Mouse (Mus musculus): ENCODE results near the gene Phf21a. TPM values are rescaled to one million over a fixed set of nuclear protein-coding genes. Genes with fewer than 3 reads are reported as not detected.

The Phf21a gene
- polyA plus RNA-seq, 1 experiment from 2014 or later: 44.1 TPM

DNA sequence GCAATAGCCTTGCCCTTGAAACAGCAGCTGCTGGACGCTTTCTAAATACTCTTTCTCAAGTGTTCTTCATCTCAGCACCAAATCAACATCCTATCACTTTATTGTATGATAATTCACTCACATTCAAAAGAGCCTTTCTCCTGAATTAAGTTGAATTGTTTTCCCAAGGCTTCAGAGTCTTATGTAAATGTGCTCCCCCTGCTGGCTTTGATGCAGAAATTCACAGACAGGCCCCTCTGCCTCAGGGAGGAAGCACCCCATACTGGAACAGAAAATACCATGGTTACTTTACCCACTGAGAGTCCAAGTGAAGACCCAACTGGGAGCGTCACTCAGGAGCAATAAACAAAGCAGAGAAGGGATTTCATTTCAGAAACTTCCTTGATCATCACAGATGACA, 237.9 kb downstream of the Phf21a start:
- ATAC-seq (ENCODE audit: low FRiP score): no peak
- 0 out of 2 replicates have a peak overlapping the region, but pooled peaks have one; percentile 36 for H3K27ac ChIP-seq
- no peaks in the 10 kb centered on the region for H3K27me3 ChIP-seq
- peaks cover 75% of the 10 kb centered on the region for H3K36me3 ChIP-seq (replicated peaks)
- H3K4me3 ChIP-seq (replicated peaks): no peak overlapping the region
- H3K9me3 ChIP-seq: no peaks in the 10 kb centered on the region
- H3K4me1 ChIP-seq: no peaks in the 10 kb centered on the region
- no peak overlapping the region for H3K9ac ChIP-seq
- H3K4me2 ChIP-seq: no peak overlapping the region
- WGBS: 66% methylated on average over 2 of the region's 2 CpGs

DNA sequence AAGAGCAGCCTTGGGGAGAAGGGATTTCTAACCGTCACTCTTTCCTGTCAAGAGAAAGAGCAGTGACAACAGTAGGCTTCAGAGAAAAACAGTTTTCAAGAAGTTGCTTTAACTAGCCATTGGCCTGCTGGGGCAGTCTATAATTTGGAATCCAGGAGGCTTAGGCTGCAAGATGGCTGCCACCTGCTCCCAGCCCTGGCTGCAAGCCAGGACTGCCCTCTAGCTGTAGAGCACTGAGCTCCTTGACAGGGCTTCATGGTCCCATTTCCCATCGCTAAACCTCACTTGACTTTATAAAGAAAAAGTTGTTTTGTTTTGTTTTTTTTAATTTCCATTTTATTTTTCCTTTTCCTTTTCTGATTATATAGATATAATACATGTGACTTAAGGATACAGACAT, 238.5 kb downstream of the Phf21a start:
- Histone ChIP-seq H3K9me3 (no peaks in the 10 kb centered on the region), H3K9ac (no peak overlapping the region), H3K4me2 (no peak overlapping the region), H3K27ac (no peak overlapping the region), H3K36me3 (replicated peaks) (peaks cover 76% of the 10 kb centered on the region), H3K27me3 (no peaks in the 10 kb centered on the region), H3K4me3 (replicated peaks) (no peak overlapping the region), H3K4me1 (no peaks in the 10 kb centered on the region)
- WGBS: 78% methylated on average over 2 of the region's 2 CpGs
- ATAC-seq (ENCODE audit: low FRiP score): no peak

DNA sequence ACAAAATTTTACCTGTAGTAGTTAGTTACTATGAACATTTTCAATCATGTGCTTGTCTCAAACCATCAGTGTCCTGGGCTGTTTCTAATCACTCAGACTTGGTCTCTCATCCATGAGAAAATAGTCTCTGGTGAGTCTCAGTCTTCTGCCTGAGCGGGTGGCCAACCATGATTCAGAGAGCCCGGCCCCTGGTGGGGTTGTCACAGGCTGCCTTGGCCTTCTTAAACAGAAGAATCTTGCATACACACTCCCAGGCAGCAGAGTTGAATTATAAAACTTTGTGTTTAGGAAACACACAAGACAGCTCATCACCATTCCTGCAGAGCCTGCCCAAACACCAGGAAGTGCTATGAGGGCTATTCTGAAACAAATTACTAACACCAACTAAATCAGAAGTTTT, 239.0 kb downstream of the Phf21a start:
- Histone ChIP-seq H3K9me3 (no peaks in the 10 kb centered on the region), H3K4me2 (no peak overlapping the region), H3K4me1 (no peaks in the 10 kb centered on the region), H3K27me3 (no peaks in the 10 kb centered on the region), H3K4me3 (replicated peaks) (no peak overlapping the region), H3K9ac (no peak overlapping the region), H3K27ac (no peak overlapping the region), H3K36me3 (replicated peaks) (peaks cover 71% of the 10 kb centered on the region)
- ATAC-seq (ENCODE audit: low FRiP score): no peak
- 93% methylated on average over 2 of the region's 2 CpGs for WGBS

DNA sequence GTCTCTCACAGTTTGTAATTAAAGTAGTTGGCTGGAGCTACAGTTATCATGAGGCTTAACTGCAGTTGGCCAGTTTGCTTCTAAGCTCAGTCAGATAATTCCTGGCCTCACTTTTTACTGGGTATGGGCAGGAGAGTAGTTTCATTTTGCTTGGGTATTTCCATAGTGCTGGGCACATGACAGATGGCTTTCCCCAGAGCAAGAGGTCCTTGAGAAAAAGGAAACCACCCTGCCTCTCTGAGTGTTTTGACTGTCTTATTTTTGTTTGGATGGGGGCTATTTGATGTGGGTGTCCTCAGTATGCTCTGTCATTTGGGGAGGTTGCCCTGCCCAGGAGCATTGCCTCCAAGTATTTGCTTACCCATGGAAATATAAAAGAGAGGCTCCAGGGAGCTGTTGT, 249.5 kb downstream of the Phf21a start:
- Histone ChIP-seq H3K4me3 (replicated peaks) (no peak overlapping the region), H3K36me3 (replicated peaks) (peaks cover 40% of the 10 kb centered on the region), H3K4me1 (no peaks in the 10 kb centered on the region), H3K4me2 (no peak overlapping the region), H3K27ac (no peak overlapping the region), H3K9me3 (no peaks in the 10 kb centered on the region), H3K9ac (no peak overlapping the region), H3K27me3 (no peaks in the 10 kb centered on the region)
- ATAC-seq (ENCODE audit: low FRiP score): no peak

- WGBS: 91% methylated on average over 2 of the region's 2 CpGs
- Histone ChIP-seq H3K9me3 (no peaks in the 10 kb centered on the region), H3K27me3 (no peaks in the 10 kb centered on the region), H3K36me3 (replicated peaks) (peaks cover 73% of the 10 kb centered on the region), H3K4me1 (no peaks in the 10 kb centered on the region), H3K4me2 (no peak overlapping the region), H3K27ac (no peak overlapping the region), H3K9ac (no peak overlapping the region), H3K4me3 (replicated peaks) (no peak overlapping the region)
- no peak for ATAC-seq (ENCODE audit: low FRiP score)
Observed at GRCm38 (mm10) chr2:92347191-92347590, 254.3 kb downstream of the Phf21a start.

DNA sequence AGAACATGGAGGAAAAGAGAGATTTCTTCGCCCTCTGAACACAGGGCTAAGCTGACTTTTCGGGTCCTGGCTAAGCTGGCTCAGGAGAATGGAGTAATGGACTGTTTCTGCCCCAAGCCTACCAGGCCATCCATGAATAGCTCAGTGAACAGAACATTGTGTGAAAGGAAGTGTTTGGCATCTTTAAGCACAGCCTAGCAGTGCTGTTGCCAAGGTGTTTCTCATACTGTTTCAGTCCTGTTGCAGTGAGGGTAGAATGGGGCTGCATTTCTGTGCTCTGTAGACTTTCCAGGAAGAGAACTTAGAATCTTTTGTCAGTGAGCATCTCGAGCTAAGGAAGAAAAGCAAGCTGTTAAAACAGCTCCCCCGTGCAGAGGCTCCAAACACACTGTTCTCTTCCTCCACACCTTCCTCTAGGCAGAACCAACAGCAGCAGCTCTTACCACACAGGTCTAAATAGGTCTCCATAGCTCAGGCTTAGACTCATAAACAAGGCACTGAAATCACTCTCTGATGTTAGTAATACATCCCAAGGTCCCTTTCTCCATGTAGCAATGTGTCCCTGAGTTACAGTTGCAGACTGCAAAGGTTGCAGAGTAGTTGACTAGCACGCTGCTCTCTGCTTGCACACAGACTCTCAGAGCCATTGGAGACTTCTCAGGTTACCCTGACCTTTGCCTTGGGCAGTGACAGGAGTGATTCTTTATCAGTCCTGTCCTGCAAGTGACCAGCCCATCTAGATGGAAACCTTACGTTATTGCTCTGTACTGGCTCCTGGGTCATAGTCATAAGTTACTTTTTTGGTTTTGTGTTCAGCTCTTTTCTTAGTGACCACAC, 256.9 kb downstream of the Phf21a start:
- H3K9ac ChIP-seq: no peak overlapping the region
- H3K4me3 ChIP-seq (replicated peaks): no peak overlapping the region
- peaks cover 78% of the 10 kb centered on the region for H3K36me3 ChIP-seq (replicated peaks)
- WGBS: 76% methylated on average over 6 of the region's 6 CpGs
- H3K4me1 ChIP-seq: peaks cover 7% of the 10 kb centered on the region; the same call in 1 of the 2 replicates
- ATAC-seq (ENCODE audit: low FRiP score): no peak
- H3K27me3 ChIP-seq: no peaks in the 10 kb centered on the region
- H3K4me2 ChIP-seq: no peak overlapping the region
- H3K27ac ChIP-seq: no peak overlapping the region
- H3K9me3 ChIP-seq: no peaks in the 10 kb centered on the region

- ATAC-seq (ENCODE audit: low FRiP score): no peak
- Histone ChIP-seq H3K36me3 (replicated peaks) (peaks cover 73% of the 10 kb centered on the region), H3K4me3 (replicated peaks) (no peak overlapping the region), H3K27me3 (no peaks in the 10 kb centered on the region), H3K4me2 (no peak overlapping the region), H3K9me3 (no peaks in the 10 kb centered on the region), H3K27ac (no peak overlapping the region), H3K9ac (no peak overlapping the region), H3K4me1 (peaks cover 7% of the 10 kb centered on the region; the same call in 1 of the 2 replicates)
- 83% methylated on average over 5 of the region's 5 CpGs for WGBS
Observed at GRCm38 (mm10) chr2:92350686-92351085, 257.8 kb downstream of the Phf21a start.

- WGBS: 20% methylated on average over 5 of the region's 5 CpGs
- no peak for ATAC-seq (ENCODE audit: low FRiP score)
- Histone ChIP-seq H3K4me1 (peaks cover 7% of the 10 kb centered on the region; the same call in 1 of the 2 replicates), H3K27ac (no peak overlapping the region), H3K9me3 (no peaks in the 10 kb centered on the region), H3K4me2 (no peak overlapping the region), H3K36me3 (replicated peaks) (peaks cover 74% of the 10 kb centered on the region), H3K4me3 (replicated peaks) (no peak overlapping the region), H3K27me3 (no peaks in the 10 kb centered on the region), H3K9ac (no peak overlapping the region)
Observed at GRCm38 (mm10) chr2:92353402-92353801, 260.5 kb downstream of the Phf21a start.

DNA sequence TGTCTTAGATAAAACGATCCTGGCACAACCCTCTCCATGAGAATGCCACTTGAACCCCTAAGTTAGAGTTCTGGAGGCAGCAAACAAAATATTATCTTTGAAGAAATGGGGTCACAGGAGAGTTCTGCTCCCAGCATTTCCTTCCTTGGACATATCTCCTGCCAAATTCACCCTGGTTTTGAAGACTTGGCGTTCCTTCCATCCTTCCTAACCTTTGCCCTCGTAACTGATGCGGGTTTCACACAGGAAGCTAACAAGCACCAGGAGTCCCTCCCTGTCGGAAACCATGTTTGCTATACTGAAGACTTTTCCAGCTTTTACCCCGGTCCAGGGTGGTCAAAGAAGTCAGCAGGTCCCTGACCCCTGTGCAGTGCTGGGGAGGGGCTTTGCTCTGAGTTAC, 261.3 kb downstream of the Phf21a start:
- no peak overlapping the region for H3K9ac ChIP-seq
- no peak overlapping the region for H3K27ac ChIP-seq
- no peak overlapping the region for H3K4me2 ChIP-seq
- 79% methylated on average over 6 of the region's 6 CpGs for WGBS
- no peaks in the 10 kb centered on the region for H3K27me3 ChIP-seq
- no peak for ATAC-seq (ENCODE audit: low FRiP score)
- peaks cover 73% of the 10 kb centered on the region for H3K36me3 ChIP-seq (replicated peaks)
- H3K4me3 ChIP-seq (replicated peaks): no peak overlapping the region
- H3K4me1 ChIP-seq: peaks cover 7% of the 10 kb centered on the region; the same call in 1 of the 2 replicates
- H3K9me3 ChIP-seq: no peaks in the 10 kb centered on the region

GRCm38 (mm10) chr2:92359301-92359700, 266.4 kb downstream of the Phf21a start:
- no peaks in the 10 kb centered on the region for H3K27me3 ChIP-seq
- H3K4me2 ChIP-seq: no peak overlapping the region
- H3K9me3 ChIP-seq: no peaks in the 10 kb centered on the region
- peaks cover 73% of the 10 kb centered on the region for H3K36me3 ChIP-seq (replicated peaks)
- 93% methylated on average over 2 of the region's 2 CpGs for WGBS
- H3K27ac ChIP-seq: no peak overlapping the region
- no peak overlapping the region for H3K4me3 ChIP-seq (replicated peaks)
- ATAC-seq (ENCODE audit: low FRiP score): no peak
- no peaks in the 10 kb centered on the region for H3K4me1 ChIP-seq
- no peak overlapping the region for H3K9ac ChIP-seq

- Histone ChIP-seq H3K4me1 (no peaks in the 10 kb centered on the region), H3K36me3 (replicated peaks) (peaks cover 69% of the 10 kb centered on the region), H3K27me3 (no peaks in the 10 kb centered on the region), H3K27ac (no peak overlapping the region), H3K4me3 (replicated peaks) (no peak overlapping the region), H3K9me3 (no peaks in the 10 kb centered on the region), H3K9ac (no peak overlapping the region), H3K4me2 (no peak overlapping the region)
- 77% methylated on average over 25 of the region's 25 CpGs for WGBS
- ATAC-seq (ENCODE audit: low FRiP score): no peak
Observed at GRCm38 (mm10) chr2:92360186-92360823, 267.4 kb downstream of the Phf21a start.

DNA sequence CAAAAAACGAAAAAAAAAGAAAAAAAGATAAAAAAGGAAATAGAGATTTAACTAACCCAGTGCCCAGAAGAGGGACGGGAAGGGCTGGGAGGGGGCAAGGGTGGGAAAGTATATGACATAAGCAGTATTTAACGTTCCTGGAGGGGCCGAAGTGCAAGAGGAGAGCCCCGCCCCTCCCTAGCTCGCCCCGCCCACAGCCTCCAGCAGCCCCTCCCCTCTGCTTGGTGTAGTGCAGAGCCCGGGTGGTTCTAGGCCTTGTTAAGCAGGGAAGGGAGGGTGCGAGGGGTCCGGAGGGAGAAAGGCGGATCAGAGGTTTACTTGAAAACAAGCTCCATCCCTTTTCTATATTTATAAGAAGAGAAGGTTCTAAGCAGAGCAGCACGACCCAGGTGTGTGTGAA, 268.0 kb downstream of the Phf21a start:
- H3K9me3 ChIP-seq: no peaks in the 10 kb centered on the region
- 20% methylated on average over 12 of the region's 12 CpGs for WGBS
- H3K4me2 ChIP-seq: no peak overlapping the region
- H3K36me3 ChIP-seq (replicated peaks): peaks cover 73% of the 10 kb centered on the region
- H3K9ac ChIP-seq: no peak overlapping the region
- ATAC-seq (ENCODE audit: low FRiP score): no peak; the same call in 1 of the 2 replicates
- H3K4me1 ChIP-seq: no peaks in the 10 kb centered on the region
- no peak overlapping the region for H3K4me3 ChIP-seq (replicated peaks)
- H3K27ac ChIP-seq: no peak overlapping the region
- no peaks in the 10 kb centered on the region for H3K27me3 ChIP-seq

DNA sequence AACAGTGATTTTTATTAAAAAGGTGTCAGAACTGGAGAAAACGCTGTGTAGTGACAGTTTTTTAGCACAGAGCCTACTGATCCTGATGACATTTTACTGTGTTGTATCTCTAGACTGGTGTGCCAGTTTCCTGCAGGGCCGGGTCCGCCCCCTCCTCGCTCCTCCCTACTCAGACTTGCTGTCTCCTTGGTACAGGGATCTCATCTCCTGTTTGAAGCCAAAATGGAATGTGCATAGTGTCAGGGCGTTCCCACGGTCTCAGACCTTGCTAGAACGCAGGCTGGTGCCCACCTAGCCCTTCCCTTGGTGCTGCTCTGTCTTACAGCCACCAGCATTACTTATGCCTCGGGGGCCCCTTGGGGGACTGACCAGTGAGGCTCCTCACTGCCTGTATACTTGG, 268.9 kb downstream of the Phf21a start:
- WGBS: 85% methylated on average over 8 of the region's 8 CpGs
- Histone ChIP-seq H3K36me3 (replicated peaks) (peaks cover 68% of the 10 kb centered on the region), H3K27ac (no peak overlapping the region), H3K9me3 (no peaks in the 10 kb centered on the region), H3K9ac (no peak overlapping the region), H3K4me3 (replicated peaks) (no peak overlapping the region), H3K4me2 (no peak overlapping the region), H3K27me3 (no peaks in the 10 kb centered on the region), H3K4me1 (no peaks in the 10 kb centered on the region)
- no peak for ATAC-seq (ENCODE audit: low FRiP score)
